Mouse (Mus musculus): ENCODE measurements around the gene Gm20479.

- TF ChIP-seq POLR2A (IDR thresholded peaks at IDR 0.05; ENCODE audit: low read depth, low read length) (no peak), CTCF (IDR thresholded peaks at IDR 0.05; ENCODE audit: extremely low read depth, insufficient read length, insufficient replicate concordance, low read depth, low read length) (no peak)
Observed at GRCm38 (mm10) chr7:27356248-27356647, 971 bp downstream of the Gm20479 start.
